37 mouse cellular contexts compared by ENCODE assay signal in genomic region chr6:48536091-48536490, GRCm38 (mm10). TPM values are rescaled to one million over a fixed set of nuclear protein-coding genes. Genes with fewer than 3 reads are reported as not detected.
A peak's percentile ranks its signal among the peaks of the same experiment; 100 is the strongest.
DNase-seq lines count a peak whose midpoint lies in the region; ATAC-seq lines count a peak whose summit lies in the region.
"Had no signal": no experiment of that assay in that cellular context is flagged by ENCODE, and none has a peak within 500 bp of the region (broad histone marks: within the 10 kb centered on the region; RNA-seq: fewer than 3 reads in every experiment).

No protein-coding gene starts in this region.

- ATAC-seq in midbrain, embryonic 13.5 days, result no peak
- ATAC-seq in midbrain, embryonic 16.5 days, result no peak
- peak; percentile 69 for ATAC-seq in common myeloid progenitor, adult 5-6 weeks (replicated peaks; ENCODE audit: low read depth, poor library complexity, severe bottlenecking)
- ATAC-seq: intestine, embryonic 15.5 days had no signal

- H3K4me1 ChIP-seq in midbrain, embryonic 13.5 days (replicated peaks), result peaks cover 28% of the 10 kb centered on the region
- H3K4me1 ChIP-seq in midbrain, embryonic 16.5 days (ENCODE audit: control insufficient read depth, insufficient read depth, low read length), result peaks cover 25% of the 10 kb centered on the region
- H3K4me1 ChIP-seq: intestine, embryonic 15.5 days had no signal

- no peak overlapping the region for H3K4me3 ChIP-seq in midbrain, embryonic 13.5 days (replicated peaks)
- H3K4me3 ChIP-seq in midbrain, embryonic 16.5 days (ENCODE audit: low read depth, low read length), result no peak overlapping the region
- H3K4me3 ChIP-seq: erythroblast, embryonic 14.5 days; heart, embryonic 12.5 days; intestine, embryonic 15.5 days; lung, embryonic 15.5 days; megakaryocyte, embryonic 14.5 days had no signal

- H3K9me3 ChIP-seq in midbrain, embryonic 13.5 days, result no peaks in the 10 kb centered on the region
- no peaks in the 10 kb centered on the region for H3K9me3 ChIP-seq in midbrain, embryonic 16.5 days (replicated peaks; ENCODE audit: control insufficient read depth, low read length, poor library complexity, severe bottlenecking)
- H3K9me3 ChIP-seq: forebrain, embryonic 12.5 days; heart, embryonic 12.5 days; intestine, embryonic 15.5 days; lung, embryonic 15.5 days; megakaryocyte, embryonic 14.5 days; neural tube, embryonic 12.5 days had no signal

- H3K27ac ChIP-seq in midbrain, embryonic 13.5 days, result no peak overlapping the region
- no peak overlapping the region for H3K27ac ChIP-seq in midbrain, embryonic 16.5 days (ENCODE audit: low read length)
- H3K27ac ChIP-seq: forebrain, embryonic 12.5 days; intestine, embryonic 15.5 days; kidney, postnatal 0 days; lung, embryonic 15.5 days; neural tube, embryonic 12.5 days; stomach, postnatal 0 days had no signal

- H3K4me2 ChIP-seq in midbrain, embryonic 13.5 days (replicated peaks), result 0 out of 2 replicates have a peak overlapping the region, but pooled peaks have one; percentile 82
- H3K4me2 ChIP-seq in midbrain, embryonic 16.5 days (ENCODE audit: low read length), result no peak overlapping the region
- H3K4me2 ChIP-seq: intestine, embryonic 15.5 days had no signal

- peak; percentile 80 for DNase-seq in heart, adult 11 months
- DNase-seq in heart, adult 9 months (ENCODE audit: low spot score in 2 of 2), result no peak
- DNase-seq in kidney, postnatal 25 days, result no peak
- DNase-seq in lung, postnatal 10 days, result no peak
- DNase-seq: adrenal gland, postnatal 14 days; cerebellum, postnatal 36 days; gastrocnemius, postnatal 14 days; heart, adult 18-20 months; heart, postnatal 4 days; kidney, adult 8-10 months; layer of hippocampus, adult 9-11 months; lung, postnatal 36 days; midbrain, embryonic 14.5 days; right cerebral cortex, postnatal 4 days; thymus, adult 18-20 months; thymus, postnatal 25 days had no signal

- 75% methylated on average over 4 of the region's 4 CpGs for WGBS in midbrain, embryonic 13.5 days
- 68% methylated on average over 4 of the region's 4 CpGs for WGBS in midbrain, embryonic 16.5 days

- no peak overlapping the region; the same call in 1 of the 2 replicates for H3K9ac ChIP-seq in midbrain, embryonic 13.5 days (replicated peaks)
- H3K9ac ChIP-seq in midbrain, embryonic 16.5 days (ENCODE audit: low read depth, low read length), result no peak overlapping the region
- H3K9ac ChIP-seq: heart, embryonic 12.5 days; intestine, embryonic 15.5 days had no signal

- no peaks in the 10 kb centered on the region for H3K27me3 ChIP-seq in midbrain, embryonic 13.5 days
- H3K27me3 ChIP-seq in midbrain, embryonic 16.5 days (ENCODE audit: control insufficient read depth, insufficient read depth, low read depth, low read length), result no peaks in the 10 kb centered on the region
- H3K27me3 ChIP-seq: forebrain, embryonic 12.5 days; heart, embryonic 12.5 days; intestine, embryonic 15.5 days; lung, embryonic 15.5 days; neural tube, embryonic 12.5 days had no signal

- H3K36me3 ChIP-seq in midbrain, embryonic 13.5 days, result peaks cover 22% of the 10 kb centered on the region
- peaks cover 9% of the 10 kb centered on the region for H3K36me3 ChIP-seq in midbrain, embryonic 16.5 days (ENCODE audit: control insufficient read depth, insufficient read depth, low read length)
- H3K36me3 ChIP-seq: intestine, embryonic 15.5 days; lung, embryonic 15.5 days had no signal

RNA-seq across cellular contexts. Expression of gene Atp6v0e2, which starts 1.3 kb away (rescaled TPM):
- 174 and 176 TPM in 2 replicates for polyA plus RNA-seq in midbrain, embryonic 13.5 days (2015; fragmentation: Nextera tagmentation; extraction: Ambion mirVana)
- polyA plus RNA-seq in midbrain, embryonic 16.5 days (2015; fragmentation: Nextera tagmentation; extraction: Ambion mirVana), result 302 and 362 TPM in 2 replicates
- 2.1 TPM in 1 of 2 replicates, not detected in the other for total RNA-seq in common myeloid progenitor, adult 5-6 weeks (2017)
- polyA plus RNA-seq: erythroblast, embryonic 14.5 days had no signal

RNA-seq across cellular contexts. Expression of gene Lrrc61, which starts 18.5 kb away (rescaled TPM):
- 20.8 and 21.2 TPM in 2 replicates for polyA plus RNA-seq in midbrain, embryonic 13.5 days (2015; fragmentation: Nextera tagmentation; extraction: Ambion mirVana)
- polyA plus RNA-seq in midbrain, embryonic 16.5 days (2015; fragmentation: Nextera tagmentation; extraction: Ambion mirVana), result 27.5 and 27.9 TPM in 2 replicates
- total RNA-seq in common myeloid progenitor, adult 5-6 weeks (2017), result 4.9 and 5.6 TPM in 2 replicates

RNA-seq across cellular contexts. Expression of gene Rarres2, which starts 36.5 kb away (rescaled TPM):
- polyA plus RNA-seq in midbrain, embryonic 13.5 days (2015; fragmentation: Nextera tagmentation; extraction: Ambion mirVana), result 2.5 and 2.9 TPM in 2 replicates
- 5.3 and 5.7 TPM in 2 replicates for polyA plus RNA-seq in midbrain, embryonic 16.5 days (2015; fragmentation: Nextera tagmentation; extraction: Ambion mirVana)
- total RNA-seq in common myeloid progenitor, adult 5-6 weeks (2017), result not detected in 2 replicates
- polyA plus RNA-seq: erythroblast, embryonic 14.5 days had no signal

RNA-seq across cellular contexts. Expression of gene Gm45021, which starts 53.3 kb away (rescaled TPM):
- not detected in 2 replicates for polyA plus RNA-seq in midbrain, embryonic 13.5 days (2015; fragmentation: Nextera tagmentation; extraction: Ambion mirVana)
- not detected in 2 replicates for polyA plus RNA-seq in midbrain, embryonic 16.5 days (2015; fragmentation: Nextera tagmentation; extraction: Ambion mirVana)
- not detected in 2 replicates for total RNA-seq in common myeloid progenitor, adult 5-6 weeks (2017)
- total RNA-seq: adrenal gland, postnatal 14 days; gastrocnemius, postnatal 14 days; heart, adult 18-20 months; heart, postnatal 4 days; hindbrain, postnatal 0 days; left cerebral cortex, postnatal 10 days; liver, adult 2 months had no signal
- polyA plus RNA-seq: embryonic facial prominence, embryonic 14.5 days; erythroblast, embryonic 14.5 days; forebrain, embryonic 12.5 days; heart, embryonic 12.5 days; heart, postnatal 0 days; hindbrain, postnatal 0 days; intestine, embryonic 15.5 days; large intestine, adult 2 months; limb, embryonic 11.5 days; liver, adult 2 months; liver, embryonic 16.5 days; lung, embryonic 15.5 days; midbrain, embryonic 14.5 days; neural tube, embryonic 12.5 days; spleen, adult 2 months; stomach, postnatal 0 days had no signal

RNA-seq across cellular contexts. Expression of gene Repin1, which starts 57.6 kb away (rescaled TPM):
- 44.6 and 47.2 TPM in 2 replicates for polyA plus RNA-seq in midbrain, embryonic 13.5 days (2015; fragmentation: Nextera tagmentation; extraction: Ambion mirVana)
- 48.2 and 48.8 TPM in 2 replicates for polyA plus RNA-seq in midbrain, embryonic 16.5 days (2015; fragmentation: Nextera tagmentation; extraction: Ambion mirVana)
- 19.7 and 23.1 TPM in 2 replicates for total RNA-seq in common myeloid progenitor, adult 5-6 weeks (2017)
